Mouse (Mus musculus): ENCODE data around the gene H2al2b.
"Not testable (repeated sequence)": the region's sequence is repeated elsewhere in the genome, so short reads cannot be mapped to it uniquely, and the experiment has no call there.

Gene H2al2b

GRCm38 (mm10) chrY:2720574-2720973, at the start of gene H2al2b:
TSS of gene H2al2b (minus strand) at chrY:2720674.
- not testable (repeated sequence) for DNase-seq (ENCODE audit: low read depth, low spot score)

Data from WW6 (cell line).